2 mouse cellular contexts compared by ENCODE assay signal in genomic region chrX:74429290-74429821, GRCm38 (mm10).
A peak's percentile ranks its signal among the peaks of the same experiment; 100 is the strongest.
TF ChIP-seq lines count a peak whose summit lies in the region.

No protein-coding gene starts in this region.

TF ChIP-seq in C2C12, 6 proteins besides CTCF, POLR2A, EP300 and RAD21:
- TF ChIP-seq CEBPB (IDR thresholded peaks at IDR 0.05; ENCODE audit: low read depth) (no peak), MYOD1 (IDR thresholded peaks at IDR 0.05; ENCODE audit: control insufficient read depth, insufficient read length, low read depth) (no peak), USF1 (IDR thresholded peaks at IDR 0.05; ENCODE audit: low read depth) (no peak), FOSL1 (IDR thresholded peaks at IDR 0.05; ENCODE audit: insufficient read depth, low read length, poor library complexity, severe bottlenecking) (no peak), MAX (IDR thresholded peaks at IDR 0.05) (no peak), MYOG (IDR thresholded peaks at IDR 0.05; ENCODE audit: control insufficient read depth, extremely low read depth, insufficient read length) (no peak)

TF ChIP-seq in myocyte, 11 proteins besides CTCF, POLR2A, EP300 and RAD21:
- TF ChIP-seq TCF3 (IDR thresholded peaks at IDR 0.05; ENCODE audit: insufficient read length, low read depth): no peak
- peak; percentile 9 for TF ChIP-seq POLR2AphosphoS2 (IDR thresholded peaks at IDR 0.05; ENCODE audit: insufficient read length, low read depth)
